Mouse (Mus musculus) B cell, adult 2 months (primary cell): ENCODE measurements at regions not wholly inside any gene's neighbourhood (a gene's known extent, or its start where the extent isn't known, plus 50 kb on each side); places are given as distances from the start of the nearest gene placed in this dataset.
A peak's percentile ranks its signal among the peaks of the same experiment; 100 is the strongest.

ENCODE experiments used
- DNase-seq, 2 experiments: peaks; one replicate each; pipeline ENCODE4 v3.0.0; 2022

GRCm38 (mm10) chr6:91573487-91573886 lies 57.8 kb downstream of the Lsm3 start:
- no peak for DNase-seq

DNA sequence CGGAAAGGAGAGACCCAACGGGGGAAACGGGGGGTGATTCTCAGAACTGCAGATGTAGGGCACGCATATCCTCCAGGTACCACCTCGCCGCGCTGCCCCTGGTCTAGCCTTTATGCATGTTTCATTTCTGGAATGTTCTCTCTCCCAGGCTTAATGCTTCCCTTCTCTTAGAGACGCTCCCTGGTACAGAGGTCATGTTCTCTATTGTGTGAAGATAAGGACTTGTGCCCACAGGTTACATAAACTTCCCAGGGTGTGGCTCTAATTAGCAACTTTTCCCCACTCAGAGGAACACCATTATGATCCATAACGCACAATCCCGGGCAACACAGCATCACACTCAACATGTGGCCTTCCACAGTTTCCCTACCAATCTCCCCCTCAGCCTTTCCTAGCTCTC lies 58.7 kb downstream of the Lsm3 start:
- no peak for DNase-seq

GRCm38 (mm10) chr6:91575662-91576364 lies 60.1 kb downstream of the Lsm3 start:
- DNase-seq: peak; percentile 82 to 83

DNA sequence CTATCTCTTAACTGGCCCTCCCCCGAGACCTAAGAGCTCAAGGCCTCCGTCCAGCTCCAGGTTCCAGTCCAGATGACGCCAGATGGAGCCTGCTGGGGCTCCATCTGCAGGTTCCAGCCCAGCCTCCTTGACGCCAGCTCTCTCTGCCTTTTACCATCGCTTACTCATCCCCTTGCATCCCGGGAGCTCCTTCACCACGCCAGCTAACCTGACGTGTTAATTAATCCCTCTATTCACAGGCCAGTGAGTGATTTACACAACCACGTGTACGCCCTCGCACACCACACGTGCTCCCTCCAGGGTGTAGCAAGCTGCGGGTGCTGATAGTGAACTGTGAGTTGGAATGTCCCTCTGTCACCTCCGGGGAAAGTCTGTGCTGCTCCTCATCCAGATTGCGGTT lies 61.2 kb downstream of the Lsm3 start:
- DNase-seq: no peak

GRCm38 (mm10) chr6:91579666-91580065 lies 63.9 kb downstream of the Lsm3 start:
- DNase-seq: no peak

DNA sequence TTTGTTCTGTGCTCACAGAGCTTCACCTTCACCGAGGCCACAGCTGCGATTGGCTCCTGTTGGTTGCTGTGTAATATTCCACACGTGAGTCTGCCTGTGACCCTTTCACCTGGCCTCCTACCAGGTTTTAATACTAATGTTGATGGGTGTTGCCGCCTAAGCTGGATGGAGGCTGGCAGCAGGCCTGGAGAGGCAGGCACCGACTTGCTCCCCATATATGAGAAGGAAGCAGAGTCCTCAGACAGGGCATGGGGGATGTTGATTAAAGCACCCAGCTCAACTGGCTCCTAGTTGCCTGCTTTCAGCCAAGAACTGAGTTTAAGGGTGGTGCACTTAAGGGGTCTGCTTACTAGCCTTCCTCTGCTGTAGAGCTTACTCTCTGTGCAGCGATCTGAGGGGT lies 64.9 kb downstream of the Lsm3 start:
- DNase-seq: no peak

- no peak for DNase-seq
Observed at GRCm38 (mm10) chr6:91582338-91582737, 66.6 kb downstream of the Lsm3 start.

DNA sequence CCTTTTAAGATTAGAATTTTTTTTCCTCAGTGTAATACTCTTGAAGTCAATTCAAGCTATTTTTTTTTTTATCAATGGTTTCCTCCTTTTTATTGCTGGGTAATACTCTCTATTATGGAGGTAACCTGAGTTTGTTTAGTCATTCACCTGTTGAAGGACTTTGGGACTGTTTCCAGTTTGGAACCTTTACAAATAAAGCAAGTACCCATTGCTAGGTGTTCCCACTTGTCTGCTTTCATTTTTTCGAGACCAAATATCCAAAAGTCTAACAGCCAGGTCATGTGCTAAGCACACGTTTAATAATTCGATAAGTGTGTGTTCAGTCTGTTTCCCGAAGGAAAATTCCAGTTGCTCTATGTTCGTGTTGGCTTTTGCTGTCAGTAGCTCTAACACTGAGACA lies 67.6 kb downstream of the Lsm3 start:
- no peak for DNase-seq

DNA sequence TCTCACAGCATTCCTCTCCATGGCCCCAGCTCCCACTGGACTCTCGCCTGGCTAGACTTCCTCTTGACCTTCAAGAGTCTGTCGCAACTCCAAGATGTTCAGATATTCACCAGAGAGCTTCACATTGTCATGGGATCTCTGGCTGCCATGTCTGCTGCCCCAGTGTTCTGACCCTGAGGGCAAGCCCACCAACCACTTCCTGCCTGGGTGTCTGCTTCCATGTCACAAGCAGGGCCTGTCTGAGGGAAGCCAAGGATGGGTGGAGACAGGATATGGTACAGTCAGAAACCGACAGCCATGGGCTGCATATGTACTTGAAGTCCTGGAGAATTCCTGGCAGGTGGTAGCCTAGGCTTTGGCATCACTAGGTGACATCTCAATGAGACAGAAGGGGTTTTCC lies 69.8 kb downstream of the Lsm3 start:
- DNase-seq: no peak

DNA sequence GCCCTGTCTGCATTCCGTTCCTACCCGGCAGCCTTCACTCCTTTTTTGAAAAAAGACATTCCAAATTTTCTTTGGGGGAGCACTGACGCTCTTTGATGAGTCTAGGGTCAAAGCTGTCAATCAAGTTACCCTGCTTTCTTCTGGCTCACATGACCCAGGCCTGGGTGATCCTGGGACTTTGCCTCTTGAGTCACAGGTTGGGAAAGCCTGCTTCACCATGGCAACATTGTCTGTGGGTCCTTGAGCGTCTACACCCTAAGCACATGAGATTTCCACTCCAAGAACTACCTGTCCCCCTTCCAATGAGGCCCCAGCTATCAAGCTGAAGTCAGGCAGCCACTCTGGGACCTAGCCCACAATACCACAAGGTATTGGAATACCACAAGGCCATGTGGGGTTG lies 73.5 kb downstream of the Lsm3 start:
- no peak for DNase-seq

DNA sequence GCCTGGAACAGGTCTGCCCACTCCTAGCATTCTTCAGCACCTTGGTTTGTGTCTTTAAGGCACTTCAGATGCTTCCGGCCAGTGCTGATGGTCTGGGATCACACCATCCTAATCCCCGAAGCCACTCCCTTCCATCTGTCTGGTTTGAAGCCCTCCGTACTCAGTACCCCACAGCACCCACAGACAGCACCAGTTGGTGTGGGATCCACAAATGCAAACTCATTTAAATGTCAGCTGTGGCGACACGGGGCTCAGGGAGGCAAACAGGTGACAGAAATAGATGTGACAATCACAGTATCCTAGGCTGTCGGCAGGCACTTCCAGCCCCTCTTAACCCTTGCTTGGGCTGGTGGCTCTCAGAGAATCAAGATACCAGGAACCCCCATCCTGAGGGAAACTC lies 74.7 kb downstream of the Lsm3 start:
- DNase-seq: no peak

- DNase-seq: no peak
Observed at GRCm38 (mm10) chr6:91590806-91591571, 75.3 kb downstream of the Lsm3 start.

- no peak for DNase-seq
Observed at GRCm38 (mm10) chr6:91592651-91593050, 76.9 kb downstream of the Lsm3 start.

- DNase-seq: no peak
Observed at GRCm38 (mm10) chr6:91598942-91599341, 83.2 kb downstream of the Lsm3 start.

DNA sequence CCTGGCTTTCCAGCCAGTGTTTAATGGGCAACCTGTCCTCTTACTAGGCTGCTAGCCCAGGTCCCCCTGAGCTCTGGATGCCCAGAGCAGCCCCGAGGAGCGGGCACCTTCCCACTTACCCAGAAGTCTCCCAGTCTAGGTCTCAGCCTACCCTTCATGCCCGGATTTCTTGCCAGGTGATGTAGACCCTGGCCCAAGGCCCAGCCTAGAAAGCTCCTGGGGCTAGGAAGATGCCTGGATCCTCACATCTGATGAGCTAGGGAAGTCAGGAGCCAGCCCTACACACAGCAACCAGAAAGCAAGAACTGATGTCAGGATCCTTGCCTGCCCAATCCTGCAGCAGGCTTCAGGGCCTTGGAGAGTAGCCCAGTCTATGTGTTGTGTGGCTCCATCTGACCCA lies 83.7 kb upstream of the Slc6a6 start:
- no peak for DNase-seq

DNA sequence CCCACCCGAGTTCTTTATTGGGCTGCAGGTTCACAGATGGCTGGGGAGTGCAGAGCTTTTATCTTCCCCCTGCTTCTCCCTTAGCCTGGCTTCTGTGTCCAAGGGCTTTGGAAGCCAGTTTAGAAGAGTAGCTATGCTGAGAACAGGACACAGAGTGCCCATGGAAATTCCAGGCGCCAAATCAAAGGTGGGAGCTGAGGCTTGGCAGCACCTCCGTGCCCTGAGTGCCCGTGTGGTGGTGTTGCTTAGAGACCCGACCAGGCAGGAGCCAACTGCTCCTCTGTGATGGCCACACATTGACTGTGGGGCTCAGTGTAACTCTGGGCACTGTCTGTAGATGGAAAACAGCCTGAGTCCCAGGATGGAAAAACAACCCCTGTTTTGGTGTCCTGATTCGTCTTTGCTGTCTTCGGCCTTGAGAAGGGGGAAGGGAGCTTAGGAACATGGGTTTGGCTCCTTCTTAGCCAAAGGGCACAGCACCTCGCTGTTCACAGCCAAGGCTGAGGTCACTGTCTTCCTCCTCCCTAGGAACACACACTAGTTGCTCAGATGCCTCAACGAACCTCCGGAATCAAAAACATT lies 77.1 kb upstream of the Slc6a6 start:
- no peak for DNase-seq

GRCm38 (mm10) chr6:91607613-91608272 lies 76.1 kb upstream of the Slc6a6 start:
- no peak for DNase-seq

- no peak for DNase-seq
Observed at GRCm38 (mm10) chr6:91609671-91610070, 74.2 kb upstream of the Slc6a6 start.

DNA sequence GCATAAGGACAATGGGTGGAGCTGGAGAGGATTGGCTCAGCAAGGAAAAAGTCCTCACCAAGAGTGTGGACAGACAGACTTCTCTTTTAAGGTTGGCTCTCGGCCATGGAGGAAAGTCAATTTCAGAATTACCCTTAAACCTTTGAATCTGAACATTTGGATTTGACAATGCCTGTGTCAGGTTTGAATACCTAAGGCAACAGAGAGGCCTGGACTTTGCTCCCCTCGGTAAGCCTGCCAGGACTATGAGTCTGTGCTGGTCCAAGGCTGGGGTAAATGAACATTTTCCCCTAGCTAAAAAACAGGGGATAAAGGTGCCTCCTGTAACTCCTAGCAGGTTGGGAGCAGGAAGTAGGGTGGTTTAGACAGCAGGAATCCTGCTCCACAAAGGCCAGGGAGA lies 68.8 kb upstream of the Slc6a6 start:
- no peak for DNase-seq

DNA sequence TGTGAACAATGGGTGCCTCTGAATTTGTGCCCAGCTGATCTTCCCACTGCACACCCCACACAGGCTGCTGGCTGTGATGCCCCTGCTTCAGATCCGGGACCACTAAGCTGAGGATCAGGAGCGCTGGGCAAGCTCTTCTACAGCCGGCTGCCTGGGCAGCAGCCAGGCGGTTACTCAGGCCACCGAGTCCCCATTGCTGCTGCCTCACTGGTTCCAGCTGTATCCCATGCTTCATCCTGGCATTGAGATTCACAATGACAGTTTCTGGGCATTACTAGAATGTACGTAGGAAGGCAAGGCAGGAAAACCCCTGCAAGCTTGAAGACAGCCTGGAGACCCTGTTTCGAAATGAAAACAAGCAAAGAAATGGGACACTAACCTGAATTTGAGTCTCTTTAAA lies 67.3 kb upstream of the Slc6a6 start:
- DNase-seq: no peak

DNA sequence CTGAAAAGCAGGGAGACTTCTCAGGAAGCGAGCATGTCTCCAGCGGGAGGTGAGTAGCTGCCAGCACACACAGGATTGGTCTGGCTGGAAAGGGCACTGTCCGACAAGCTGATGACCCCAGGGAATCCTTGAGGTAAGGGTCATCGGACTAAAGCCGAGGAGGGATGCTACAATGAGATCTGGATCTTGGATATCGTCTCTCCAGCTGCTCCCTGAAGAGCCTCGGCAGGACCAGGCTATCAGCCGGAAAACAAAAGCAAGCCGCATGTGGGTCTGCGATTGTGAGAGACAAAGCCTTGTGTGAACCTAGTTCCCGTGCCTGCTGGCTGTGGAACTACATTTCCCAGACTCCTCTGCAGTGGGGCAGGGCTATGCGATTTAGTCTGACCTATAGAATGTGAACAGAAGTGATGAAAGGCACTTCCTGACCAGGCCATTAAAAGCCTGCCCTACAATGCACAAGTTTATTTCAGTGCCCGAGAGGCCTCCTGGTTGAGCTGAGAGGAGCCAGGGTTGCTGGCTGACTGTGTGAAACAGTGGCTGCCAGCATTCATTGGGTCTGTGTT lies 66.7 kb upstream of the Slc6a6 start:
- peak; percentile 65 to 72 for DNase-seq

- no peak for DNase-seq
Observed at GRCm38 (mm10) chr6:91617685-91618084, 66.2 kb upstream of the Slc6a6 start.

DNA sequence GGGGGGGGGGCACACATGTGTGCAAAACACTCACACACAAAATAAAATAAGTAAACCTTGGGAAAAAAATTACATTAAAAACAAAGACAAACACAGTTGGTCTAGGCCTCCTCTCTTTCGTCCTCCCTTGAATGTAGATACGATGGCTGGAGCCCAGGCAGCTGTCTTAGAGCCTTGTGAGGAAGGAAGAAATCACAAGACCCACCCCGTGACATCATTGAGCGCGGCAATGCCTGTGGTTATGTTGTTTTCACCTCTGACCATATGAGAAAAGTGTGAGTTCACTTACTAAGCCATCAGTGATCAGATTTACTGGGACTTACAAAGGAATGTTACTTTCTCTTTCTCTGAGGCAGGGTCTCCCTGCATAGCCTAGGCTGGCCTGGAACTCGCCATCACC lies 64.8 kb upstream of the Slc6a6 start:
- DNase-seq: no peak
